Mouse (Mus musculus) neural tube, embryonic 11.5 days (tissue): ENCODE results near the gene Pf4. TPM values are rescaled to one million over a fixed set of nuclear protein-coding genes. Genes with fewer than 3 reads are reported as not detected.
A peak's percentile ranks its signal among the peaks of the same experiment; 100 is the strongest.
"Not testable (repeated sequence)": the region's sequence is repeated elsewhere in the genome, so short reads cannot be mapped to it uniquely, and the experiment has no call there.

Experiments used
- ATAC-seq: fragments of 200-750 bp; cut with Nextera tagmentation; 2 replicates; pipeline ENCODE4 v1.8.0; 2017; ENCODE audit warnings: moderate number of reproducible peaks, mild to moderate bottlenecking, moderate TSS enrichment, moderate library complexity; ENCODE audit not compliant: insufficient read depth, low FRiP score, low TSS enrichment
- DNase-seq: peaks from one replicate; pipeline ENCODE4 v3.0.0-alpha.2; 2015; ENCODE audit warnings: low spot score
- H3K27ac ChIP-seq: fragments of 300-500 bp; sonication (generic); 2 replicates; pipeline ENCODE4 v1.5.1; 2014; ENCODE audit warnings: low read depth, mild to moderate bottlenecking, low read length
- H3K27me3 ChIP-seq: fragments of 300-500 bp; sonication (generic); 2 replicates; pipeline ENCODE4 v1.6.1; 2014; ENCODE audit warnings: mild to moderate bottlenecking, low read length, mixed read lengths; ENCODE audit not compliant: control insufficient read depth, insufficient read depth
- H3K36me3 ChIP-seq: fragments of 300-500 bp; sonication (generic); 2 replicates; pipeline ENCODE4 v1.6.1; 2014; ENCODE audit warnings: mild to moderate bottlenecking, low read length, moderate library complexity, mixed read lengths; ENCODE audit not compliant: control insufficient read depth, insufficient read depth
- H3K4me1 ChIP-seq: fragments of 300-500 bp; sonication (generic); 2 replicates; pipeline ENCODE4 v1.6.1; 2014; ENCODE audit warnings: low read length, mixed read lengths; ENCODE audit not compliant: control insufficient read depth, insufficient read depth
- H3K4me2 ChIP-seq: fragments of 300-500 bp; sonication (generic); 2 replicates; pipeline ENCODE4 v1.6.1; 2014; ENCODE audit warnings: low read depth, mild to moderate bottlenecking, moderate library complexity
- H3K4me3 ChIP-seq: fragments of 300-500 bp; sonication (generic); 2 replicates; pipeline ENCODE4 v1.5.1; 2014; ENCODE audit warnings: low read depth, low read length
- H3K9ac ChIP-seq: fragments of 300-500 bp; sonication (generic); 2 replicates; pipeline ENCODE4 v1.6.1; 2014; ENCODE audit warnings: mild to moderate bottlenecking, low read length
- H3K9me3 ChIP-seq: fragments of 300-500 bp; sonication (generic); 2 replicates; pipeline ENCODE4 v1.6.1; 2016; ENCODE audit warnings: low read length; ENCODE audit not compliant: control insufficient read depth
- WGBS: fragments of 180-500 bp; shearing (Covaris S2); extraction: QIAGEN DNeasy Blood & Tissue Kit; methylation state at CpG from one replicate; pipeline ENCODE4 v1.1.7; 2014; 5-methylcytosine and 5-hydroxymethylcytosine counted together
- polyA plus RNA-seq: library from polyadenylated mRNA; unstranded; fragments of >200 nt; fragmentation: Nextera tagmentation; extraction: Ambion mirVana; gene quantifications from 2 replicates; pipeline ENCODE4 v1.2.1, GENCODE M21; 2014

Pf4 gene
- polyA plus RNA-seq, 1 experiment from 2014 or later = 79.6 TPM

- no peak for DNase-seq
- 90% methylated on average over 6 of the region's 6 CpGs for WGBS
- Histone ChIP-seq H3K27ac (no peak overlapping the region), H3K9ac (no peak overlapping the region), H3K9me3 (no peaks in the 10 kb centered on the region), H3K4me2 (no peak overlapping the region), H3K4me3 (no peak overlapping the region), H3K4me1 (no peaks in the 10 kb centered on the region), H3K27me3 (no peaks in the 10 kb centered on the region), H3K36me3 (no peaks in the 10 kb centered on the region)
- ATAC-seq = no peak
These were observed 6.6 kb downstream of the Pf4 start for GRCm38 (mm10) chr5:90778856-90779255.

- Histone ChIP-seq H3K4me2 (no peak overlapping the region), H3K9ac (no peak overlapping the region), H3K4me1 (no peaks in the 10 kb centered on the region), H3K36me3 (no peaks in the 10 kb centered on the region), H3K4me3 (no peak overlapping the region), H3K27ac (no peak overlapping the region), H3K27me3 (no peaks in the 10 kb centered on the region), H3K9me3 (no peaks in the 10 kb centered on the region)
- ATAC-seq = no peak
- WGBS = 93% methylated on average over 3 of the region's 3 CpGs
- no peak for DNase-seq
These were observed 11.5 kb downstream of the Pf4 start for GRCm38 (mm10) chr5:90783697-90784096.

GRCm38 (mm10) chr5:90785659-90786588, 13.7 kb downstream of the Pf4 start, which contains the start of gene Cxcl3:
Gene Cxcl3, plus strand, starts transcription at chr5:90786103.
- no peaks in the 10 kb centered on the region for H3K4me1 ChIP-seq
- no peaks in the 10 kb centered on the region for H3K9me3 ChIP-seq
- no peak within 1 kb of the TSS for H3K27ac ChIP-seq
- H3K36me3 ChIP-seq = no peaks in the 10 kb centered on the region
- H3K9ac ChIP-seq = no peak within 1 kb of the TSS
- H3K4me2 ChIP-seq = peak within 1 kb of the TSS; percentile 65
- WGBS = 19% methylated on average over 26 of the region's 26 CpGs
- DNase-seq (peak; percentile 38), ATAC-seq (peak; percentile 80)
- H3K27me3 ChIP-seq = no peaks in the 10 kb centered on the region
- H3K4me3 ChIP-seq = peak within 1 kb of the TSS; percentile 8; the same call in 1 of the 2 replicates

- no peak overlapping the region for H3K4me2 ChIP-seq
- H3K4me3 ChIP-seq = no peak overlapping the region
- no peak for DNase-seq
- no peaks in the 10 kb centered on the region for H3K4me1 ChIP-seq
- ATAC-seq = no peak
- no peaks in the 10 kb centered on the region for H3K27me3 ChIP-seq
- H3K9ac ChIP-seq = no peak overlapping the region
- no peak overlapping the region for H3K27ac ChIP-seq
- no peaks in the 10 kb centered on the region for H3K36me3 ChIP-seq
- WGBS = 81% methylated on average over 4 of the region's 4 CpGs
- no peaks in the 10 kb centered on the region for H3K9me3 ChIP-seq
These were observed 15.9 kb downstream of the Pf4 start for GRCm38 (mm10) chr5:90788114-90788513.

GRCm38 (mm10) chr5:90789306-90790073, 17.3 kb downstream of the Pf4 start:
- Histone ChIP-seq H3K9ac (no peak overlapping the region), H3K4me3 (no peak overlapping the region), H3K4me1 (no peaks in the 10 kb centered on the region), H3K27ac (no peak overlapping the region), H3K36me3 (no peaks in the 10 kb centered on the region), H3K9me3 (no peaks in the 10 kb centered on the region), H3K27me3 (no peaks in the 10 kb centered on the region), H3K4me2 (no peak overlapping the region)
- 79% methylated on average over 11 of the region's 11 CpGs for WGBS
- ATAC-seq = no peak
- DNase-seq = no peak

GRCm38 (mm10) chr5:90790074-90790502, 17.9 kb downstream of the Pf4 start:
- no peaks in the 10 kb centered on the region for H3K4me1 ChIP-seq
- H3K4me2 ChIP-seq = no peak overlapping the region
- no peaks in the 10 kb centered on the region for H3K36me3 ChIP-seq
- H3K27ac ChIP-seq = no peak overlapping the region
- ATAC-seq (no peak), DNase-seq (no peak)
- WGBS = 48% methylated on average over 8 of the region's 8 CpGs
- no peak overlapping the region for H3K9ac ChIP-seq
- no peak overlapping the region for H3K4me3 ChIP-seq
- H3K9me3 ChIP-seq = no peaks in the 10 kb centered on the region
- no peaks in the 10 kb centered on the region for H3K27me3 ChIP-seq

- no peak within 1 kb of the TSS for H3K27ac ChIP-seq
These were observed 22.0 kb downstream of the Pf4 start, which contains the start of gene Cxcl15 for GRCm38 (mm10) chr5:90794195-90794625. Gene Cxcl15, plus strand, starts transcription at chr5:90794534.

GRCm38 (mm10) chr5:90795392-90795791, 23.2 kb downstream of the Pf4 start:
- DNase-seq, H3K4me1 ChIP-seq, H3K9me3 ChIP-seq, H3K36me3 ChIP-seq, H3K27me3 ChIP-seq, ATAC-seq, H3K4me2 ChIP-seq, H3K27ac ChIP-seq, H3K4me3 ChIP-seq, H3K9ac ChIP-seq: not testable (repeated sequence)
- 89% methylated on average over 2 of the region's 2 CpGs for WGBS

More at GRCm38 (mm10) chr5:90794195-90794625, 22.0 kb downstream of the Pf4 start, which contains the start of gene Cxcl15:
- Histone ChIP-seq H3K4me3 (no peak within 1 kb of the TSS), H3K36me3 (no peaks in the 10 kb centered on the region), H3K9ac (no peak within 1 kb of the TSS), H3K4me2 (no peak within 1 kb of the TSS), H3K9me3 (no peaks in the 10 kb centered on the region), H3K4me1 (no peaks in the 10 kb centered on the region), H3K27me3 (no peaks in the 10 kb centered on the region)
- DNase-seq (no peak), ATAC-seq (no peak)
- WGBS = 71% methylated on average over 5 of the region's 5 CpGs
